Mouse (Mus musculus) ES-E14 (cell line): ENCODE measurements around the gene Gal3st2b.
"Not testable (repeated sequence)": the region's sequence is repeated elsewhere in the genome, so short reads cannot be mapped to it uniquely, and the experiment has no call there.

Experiments used
- CHD2 ChIP-seq: IDR thresholded peaks from 2 replicates; pipeline ENCODE4 v1.6.1; 2014; ENCODE audit warnings: mild to moderate bottlenecking, low read depth, low read length, inconsistent platforms
- HCFC1 ChIP-seq: IDR thresholded peaks from 2 replicates; pipeline ENCODE4 v1.6.1; 2012; ENCODE audit warnings: low read length, inconsistent platforms, borderline replicate concordance; ENCODE audit not compliant: insufficient read depth
- MAFK ChIP-seq: IDR thresholded peaks from 2 replicates; pipeline ENCODE4 v1.6.1; 2014; ENCODE audit warnings: mild to moderate bottlenecking, low read depth, low read length, inconsistent platforms; ENCODE audit not compliant: insufficient read depth
- ZC3H11A ChIP-seq: IDR thresholded peaks from 2 replicates; pipeline ENCODE4 v1.6.1; 2012; ENCODE audit warnings: low read depth, mild to moderate bottlenecking, inconsistent platforms, low read length, borderline replicate concordance
- ZNF384 ChIP-seq: IDR thresholded peaks from 2 replicates; pipeline ENCODE4 v1.6.1; 2012; ENCODE audit warnings: low read depth, low read length, inconsistent platforms

DNA sequence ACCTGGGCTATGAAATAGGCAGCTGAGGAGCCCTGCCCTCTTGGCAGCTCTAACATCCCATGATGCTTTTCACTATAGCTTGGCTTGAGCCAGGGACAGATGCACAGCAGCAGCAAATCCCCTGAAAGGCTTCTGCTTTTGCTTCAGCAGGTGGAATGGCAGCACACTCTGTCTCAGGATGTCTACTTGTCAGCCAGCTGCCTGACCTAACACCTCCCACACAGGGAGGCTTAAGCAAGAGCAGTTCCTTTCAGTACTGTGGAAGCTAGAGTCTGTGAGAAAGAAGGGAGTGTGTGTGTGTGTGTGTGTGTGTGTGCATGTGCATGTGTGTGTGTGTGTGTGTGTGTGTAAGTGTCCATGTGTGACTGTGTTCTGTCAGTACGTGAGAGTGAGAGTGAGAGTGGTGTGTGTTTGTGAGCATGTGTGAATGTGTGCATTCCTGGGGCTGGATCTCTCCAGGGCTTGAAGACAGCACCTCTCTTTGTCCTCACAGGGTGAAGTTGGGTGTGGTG is 46.5 kb upstream of the Gal3st2b start:
- TF ChIP-seq ZC3H11A, MAFK, CHD2, ZNF384, HCFC1: not testable (repeated sequence)
